Mouse (Mus musculus) large intestine, adult 2 months (tissue): ENCODE results near the gene Swi5. TPM values are rescaled to one million over a fixed set of nuclear protein-coding genes. Genes with fewer than 3 reads are reported as not detected.

ENCODE experiments used
- DNase-seq: peaks from one replicate; pipeline ENCODE4 v3.0.0-alpha.2; 2012; ENCODE audit warnings: low read depth, low spot score
- WGBS: fragments of 180-500 bp; shearing (Covaris S2); methylation state at CpG from one replicate; pipeline ENCODE4 v1.1.7; 2018; 5-methylcytosine and 5-hydroxymethylcytosine counted together
- polyA plus RNA-seq: library from polyadenylated mRNA; depleted of rRNA; stranded (reverse); fragments of >200 nt; gene quantifications from 2 replicates; pipeline ENCODE4 v1.2.3, GENCODE M21; 2012; rRNA removed

Swi5 gene
- polyA plus RNA-seq = 155 and 159 TPM in 2 replicates

DNA sequence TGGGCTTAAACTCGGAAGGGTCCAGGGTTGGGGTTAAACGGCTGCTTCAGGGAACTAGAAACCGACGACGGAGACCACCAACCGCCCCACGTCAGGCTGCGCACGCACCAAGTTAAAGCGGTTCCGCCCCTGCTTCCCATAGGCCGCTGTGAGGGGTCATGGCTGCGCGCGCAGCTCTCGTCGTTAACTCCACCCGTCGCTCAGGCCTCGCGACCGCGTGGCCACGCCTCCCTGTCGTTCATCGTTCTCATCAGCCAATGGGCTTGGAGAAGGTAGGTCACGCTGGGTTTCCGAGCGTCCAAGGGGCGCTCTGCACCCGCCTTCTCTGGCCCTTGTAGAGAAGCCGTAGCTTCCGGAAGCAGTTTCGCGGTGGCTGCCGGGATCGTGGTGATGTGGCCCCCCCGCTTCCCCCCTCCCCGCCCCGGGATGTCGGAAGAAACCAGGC lies at the start of gene Swi5:
Swi5 (minus strand) TSS at position 153 of the 445 bp plus-strand sequence.
- under 1% methylated on average over 41 of the region's 41 CpGs for WGBS
- DNase-seq = peak; percentile 98

DNA sequence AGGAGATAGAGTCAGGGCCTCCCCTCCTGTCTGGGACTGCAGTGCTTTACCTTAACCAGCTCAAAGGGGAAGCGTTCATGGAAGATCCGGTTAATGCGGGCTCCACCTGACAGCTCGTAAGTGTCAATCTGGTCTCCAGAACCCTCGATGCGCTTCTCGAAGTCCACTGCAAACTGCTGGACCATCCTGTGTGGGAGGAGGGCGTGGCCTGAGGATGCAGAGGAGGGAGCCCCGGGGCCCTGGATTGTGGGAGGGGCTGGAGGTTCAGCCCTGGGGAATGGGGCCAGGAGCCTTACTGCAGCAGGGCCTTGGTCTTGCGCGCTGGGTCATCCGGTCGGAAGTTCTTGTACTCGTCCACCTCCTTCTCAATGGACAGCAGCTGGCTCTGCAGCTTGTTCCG lies 48.0 kb upstream of the Swi5 start:
- WGBS = 48% methylated on average over 15 of the region's 15 CpGs

DNA sequence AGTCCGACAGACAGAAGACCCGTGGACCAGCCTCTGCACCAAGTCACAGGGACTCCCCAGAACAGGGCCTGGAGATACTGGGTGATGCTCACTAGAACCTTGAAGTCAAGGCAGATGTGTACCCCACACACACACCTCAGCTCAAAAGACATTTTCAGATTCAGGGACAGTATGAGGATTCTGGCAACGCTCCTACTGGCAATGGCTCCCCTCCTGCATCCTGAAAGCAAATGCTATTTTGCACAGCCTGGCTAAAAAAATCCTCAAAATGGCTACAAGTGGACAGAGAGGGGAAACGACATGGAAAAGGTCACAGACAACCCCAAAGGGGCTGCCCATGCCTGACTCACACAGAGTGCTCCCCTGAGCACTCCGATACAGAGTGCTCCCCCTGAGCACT lies 44.3 kb upstream of the Swi5 start:
- WGBS = 84% methylated on average over 5 of the region's 5 CpGs
- no peak for DNase-seq

More for the DNA sequence above, 48.0 kb upstream of the Swi5 start:
- no peak for DNase-seq

DNA sequence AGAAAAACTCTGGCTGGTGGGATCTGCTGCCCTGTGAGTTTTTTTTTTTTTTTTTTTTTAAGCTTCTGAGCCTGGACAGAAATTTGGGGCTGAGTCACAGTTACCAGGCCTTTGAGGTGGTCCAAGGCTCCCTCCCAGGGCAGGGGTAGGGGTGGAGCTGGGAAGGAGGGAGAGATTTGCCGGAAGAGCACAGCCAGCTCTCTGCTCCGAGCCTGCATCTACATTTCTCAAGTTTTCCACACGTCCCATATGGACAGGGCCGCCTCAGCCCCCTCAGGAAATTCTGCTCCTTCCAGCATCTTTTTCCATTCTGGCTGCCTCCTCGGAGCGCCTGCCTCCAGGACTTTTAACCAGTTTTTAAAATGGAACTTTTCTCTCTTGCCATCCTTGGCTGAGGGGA lies 41.7 kb upstream of the Swi5 start:
- no peak for DNase-seq
- 67% methylated on average over 6 of the region's 6 CpGs for WGBS

DNA sequence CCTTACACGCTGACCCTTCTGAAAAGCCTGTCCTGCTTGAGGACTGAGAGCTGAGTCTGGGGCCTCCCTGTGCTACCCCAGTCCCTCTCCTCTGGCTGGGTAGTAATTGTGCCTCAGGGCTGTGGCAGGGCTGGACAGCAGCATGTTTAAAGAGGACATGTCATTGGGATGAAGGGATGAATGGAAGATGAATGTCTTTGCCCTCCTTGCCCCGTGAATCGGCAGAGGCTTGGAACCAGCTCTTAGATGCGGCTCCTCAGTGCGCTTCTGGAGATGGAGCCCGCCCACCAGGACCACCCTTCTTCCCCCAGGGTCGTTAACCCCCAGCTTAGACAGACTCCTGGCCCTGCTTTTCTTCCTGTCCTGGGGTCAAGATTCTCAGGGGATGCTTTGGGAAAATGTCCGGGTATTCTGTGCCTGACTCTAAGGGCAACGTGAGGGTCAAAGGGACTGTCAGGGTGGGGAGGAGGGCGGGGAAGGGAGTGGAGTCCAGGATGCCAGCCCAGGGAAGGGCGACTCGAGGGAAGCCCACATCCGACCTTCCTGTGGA lies 41.1 kb upstream of the Swi5 start:
- no peak for DNase-seq
- 44% methylated on average over 13 of the region's 13 CpGs for WGBS

DNA sequence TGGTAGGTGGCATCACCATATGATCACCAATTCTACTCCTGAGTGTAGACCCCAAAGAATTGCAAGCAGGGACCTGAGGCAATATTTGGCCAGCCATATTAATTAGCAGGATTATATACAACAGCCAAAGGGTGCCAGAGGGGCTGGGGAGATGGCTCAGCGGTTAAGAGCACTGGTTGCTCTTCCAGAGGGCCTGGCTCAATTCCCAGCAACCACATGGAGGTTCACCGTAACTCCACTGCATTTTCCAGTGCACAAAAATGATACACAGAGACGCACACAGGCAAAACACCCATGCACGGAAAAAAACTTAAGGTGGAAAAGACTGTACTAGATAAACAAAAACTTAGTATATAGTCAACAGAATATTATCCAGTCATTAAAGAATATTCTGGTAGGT lies 39.3 kb upstream of the Swi5 start:
- DNase-seq = no peak
- WGBS = 69% methylated on average over 4 of the region's 4 CpGs

DNA sequence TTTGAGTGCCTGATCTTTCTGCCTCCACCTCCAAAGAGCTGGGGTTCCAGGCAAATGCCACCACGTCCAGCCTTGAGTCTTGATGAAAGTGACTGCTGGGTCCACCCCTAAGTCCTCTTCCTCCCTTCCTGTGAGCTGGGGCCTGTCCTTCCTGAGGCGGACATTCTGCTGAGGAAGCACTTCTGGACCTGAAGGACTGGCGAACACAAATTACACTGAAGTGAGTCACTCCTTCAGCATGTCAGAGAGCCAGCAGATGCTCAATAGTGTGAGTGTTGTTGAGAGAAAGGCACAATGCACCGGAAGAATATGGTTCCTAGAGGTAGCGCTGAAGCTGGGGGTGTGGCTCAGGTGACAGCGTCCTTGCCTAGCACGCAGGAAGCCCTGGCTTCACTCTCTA lies 37.5 kb upstream of the Swi5 start:
- DNase-seq = no peak
- 37% methylated on average over 7 of the region's 7 CpGs for WGBS

DNA sequence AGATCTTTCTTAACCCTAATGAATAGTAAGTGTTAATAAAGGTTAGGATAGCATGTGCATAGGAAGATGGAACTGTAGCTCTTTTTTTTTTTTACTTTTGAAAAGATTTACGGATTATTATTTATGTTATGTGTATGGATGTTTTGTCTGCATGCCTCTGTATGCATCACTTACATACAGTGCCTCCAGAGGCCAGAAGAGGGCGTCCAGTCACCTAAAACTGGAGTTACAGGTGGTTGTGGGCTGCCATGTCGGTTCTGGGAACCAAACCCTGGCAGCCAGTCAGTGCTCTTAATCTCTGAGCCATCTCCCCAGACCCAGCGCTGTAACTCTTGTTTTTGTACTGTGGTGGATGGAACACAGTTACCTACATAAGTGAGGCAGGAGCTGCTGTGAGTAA lies 36.4 kb upstream of the Swi5 start:
- no peak for DNase-seq
- 59% methylated on average over 4 of the region's 4 CpGs for whole genome bisulfite sequencing

DNA sequence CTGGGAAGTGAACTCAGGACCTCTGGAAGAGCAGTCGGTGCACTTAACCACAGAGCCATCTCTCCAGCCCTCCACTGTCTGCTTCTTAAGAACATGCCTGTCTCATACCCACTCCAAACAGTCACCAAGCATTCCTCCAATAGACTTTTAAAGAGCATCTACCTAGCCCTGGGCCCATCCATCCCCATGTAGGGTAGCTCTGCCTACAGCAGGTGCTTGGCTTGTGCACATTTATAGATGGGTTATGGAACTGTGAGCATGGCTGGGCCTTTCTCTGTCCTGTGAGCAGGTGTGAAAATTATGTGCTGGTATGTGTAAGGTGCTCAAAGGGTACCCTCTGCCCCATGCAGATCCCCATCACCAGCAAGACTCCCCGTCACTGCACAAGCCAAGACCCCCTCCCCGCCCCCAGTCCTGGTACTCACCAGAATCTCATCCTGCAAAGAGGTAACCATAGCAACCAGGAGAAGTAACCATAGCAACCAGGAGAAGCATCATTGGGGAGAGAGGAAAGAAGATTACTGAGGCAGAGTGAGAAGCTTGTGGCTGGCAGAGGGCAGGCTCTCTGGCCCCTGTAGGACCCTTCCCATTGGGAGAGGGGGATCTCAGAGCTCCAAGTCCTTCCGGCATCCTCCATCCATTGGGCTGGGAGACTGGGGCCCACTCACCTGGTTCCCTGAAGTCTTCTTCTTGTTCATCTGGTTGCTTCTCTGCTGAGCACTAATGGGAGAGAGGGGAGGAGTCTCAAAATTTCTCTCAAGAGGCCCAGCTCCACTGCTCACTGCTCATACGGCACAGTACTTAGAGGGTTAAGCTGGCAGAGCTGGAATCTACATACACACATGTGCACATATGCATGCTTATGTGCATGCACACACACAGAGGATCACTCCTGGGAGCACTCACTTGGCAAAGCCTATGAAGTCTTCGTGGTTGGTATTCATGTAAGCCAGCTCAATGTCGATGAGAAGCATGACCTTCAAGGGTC lies 35.2 kb upstream of the Swi5 start:
- WGBS = 83% methylated on average over 7 of the region's 7 CpGs

DNA sequence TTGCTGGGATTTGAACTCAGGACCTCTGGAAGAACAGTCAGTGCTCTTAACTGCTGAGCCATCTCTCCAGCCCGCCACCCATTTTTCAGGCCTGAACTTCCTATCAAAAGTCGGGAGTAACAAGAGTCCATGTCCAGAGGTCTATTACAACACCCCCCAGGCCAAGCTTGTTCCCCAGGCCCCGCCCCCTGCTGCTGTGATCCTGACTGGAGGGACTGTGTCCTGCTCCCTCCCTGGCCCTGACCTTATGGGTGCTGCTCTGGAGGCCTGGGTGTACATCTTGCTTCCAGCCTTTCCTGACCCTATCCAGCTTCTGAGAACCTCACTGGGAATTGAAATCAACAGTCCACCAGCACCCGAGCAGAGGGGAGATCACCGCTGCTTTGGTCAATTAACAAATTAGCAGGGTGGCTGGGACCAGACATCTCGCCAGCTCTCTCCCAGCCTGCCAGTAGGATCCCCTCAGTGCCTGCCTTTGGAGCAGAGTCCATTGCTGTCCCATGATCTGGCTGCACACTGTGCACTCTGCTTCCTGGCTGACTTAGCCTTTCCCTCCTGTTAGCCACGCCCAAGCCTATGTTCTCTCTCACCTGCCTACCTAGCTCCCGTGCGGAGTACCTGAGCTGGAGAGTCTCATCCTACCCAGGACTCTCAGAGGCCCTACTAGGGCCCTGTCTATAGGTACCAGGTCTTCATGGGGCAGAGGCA lies 33.9 kb upstream of the Swi5 start:
- no peak for DNase-seq
- WGBS = 51% methylated on average over 9 of the region's 9 CpGs

More for the DNA sequence above, 35.2 kb upstream of the Swi5 start:
- DNase-seq = no peak

DNA sequence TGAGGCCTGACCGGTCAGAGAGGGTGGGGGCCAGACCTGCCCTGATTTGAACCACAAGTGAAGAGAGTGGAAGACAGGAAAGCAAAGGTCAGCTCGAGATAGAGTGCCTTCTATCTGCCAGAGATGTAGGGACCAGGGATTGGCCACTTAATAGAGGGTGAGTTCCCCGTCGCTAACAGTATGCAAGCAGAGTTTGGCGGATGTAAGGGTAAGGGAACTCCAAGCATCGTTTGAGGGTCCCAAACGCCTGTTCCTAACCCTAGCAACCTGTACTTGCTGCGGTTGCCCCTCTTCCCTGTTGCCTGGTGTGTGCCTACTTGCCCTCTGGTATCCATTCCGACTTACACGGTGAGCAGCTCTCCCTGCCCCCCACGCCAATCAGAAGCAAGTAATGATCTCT lies 32.8 kb upstream of the Swi5 start:
- 68% methylated on average over 11 of the region's 11 CpGs for WGBS
- DNase-seq = no peak

DNA sequence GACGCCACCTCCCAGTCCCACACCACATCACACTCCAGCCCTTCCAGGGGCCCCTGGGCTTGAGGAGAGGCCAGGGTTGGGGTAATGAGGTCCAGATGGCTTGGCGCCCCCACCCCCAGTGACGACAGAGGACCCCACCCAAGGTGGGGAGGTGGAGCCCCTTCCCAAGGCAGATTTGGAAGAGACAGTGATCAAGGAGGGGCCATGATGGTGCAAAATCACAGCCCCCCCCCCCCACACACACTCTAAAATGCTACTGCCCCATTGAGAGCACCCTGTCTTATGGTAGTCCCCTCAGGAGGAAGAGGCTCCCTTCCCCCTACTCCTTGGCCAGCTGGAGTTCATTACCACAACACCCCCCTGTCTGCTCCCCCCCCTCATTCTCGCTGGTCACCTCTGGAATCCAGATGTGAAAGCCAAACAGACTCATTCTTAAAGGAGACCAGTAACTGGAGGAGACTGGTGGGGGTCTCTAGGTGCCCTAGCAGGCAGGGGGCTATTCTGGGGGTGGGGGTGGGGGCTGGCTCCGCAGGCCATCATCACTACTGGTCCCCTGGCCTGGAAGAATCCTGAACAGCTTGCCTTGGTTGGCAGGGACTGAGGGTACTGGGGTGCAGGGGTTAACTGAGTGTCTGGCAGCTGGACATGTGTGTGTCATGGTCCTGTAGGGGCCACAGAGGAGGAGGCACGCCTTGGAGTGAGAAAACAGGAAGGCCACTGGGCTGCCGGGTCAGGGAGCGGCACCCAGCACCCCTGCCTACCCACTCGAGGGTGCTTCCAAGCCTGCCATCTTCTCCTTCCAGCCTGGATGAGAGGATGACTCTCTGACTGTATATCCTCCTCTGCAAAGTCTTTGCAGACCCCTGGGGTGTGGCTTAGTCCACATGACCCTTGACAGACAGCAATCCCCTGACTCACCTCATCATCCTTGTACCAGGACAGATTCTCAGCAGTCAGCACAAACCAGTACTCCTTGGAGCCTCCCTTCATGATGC lies 32.0 kb upstream of the Swi5 start:
- WGBS = 43% methylated on average over 9 of the region's 9 CpGs

DNA sequence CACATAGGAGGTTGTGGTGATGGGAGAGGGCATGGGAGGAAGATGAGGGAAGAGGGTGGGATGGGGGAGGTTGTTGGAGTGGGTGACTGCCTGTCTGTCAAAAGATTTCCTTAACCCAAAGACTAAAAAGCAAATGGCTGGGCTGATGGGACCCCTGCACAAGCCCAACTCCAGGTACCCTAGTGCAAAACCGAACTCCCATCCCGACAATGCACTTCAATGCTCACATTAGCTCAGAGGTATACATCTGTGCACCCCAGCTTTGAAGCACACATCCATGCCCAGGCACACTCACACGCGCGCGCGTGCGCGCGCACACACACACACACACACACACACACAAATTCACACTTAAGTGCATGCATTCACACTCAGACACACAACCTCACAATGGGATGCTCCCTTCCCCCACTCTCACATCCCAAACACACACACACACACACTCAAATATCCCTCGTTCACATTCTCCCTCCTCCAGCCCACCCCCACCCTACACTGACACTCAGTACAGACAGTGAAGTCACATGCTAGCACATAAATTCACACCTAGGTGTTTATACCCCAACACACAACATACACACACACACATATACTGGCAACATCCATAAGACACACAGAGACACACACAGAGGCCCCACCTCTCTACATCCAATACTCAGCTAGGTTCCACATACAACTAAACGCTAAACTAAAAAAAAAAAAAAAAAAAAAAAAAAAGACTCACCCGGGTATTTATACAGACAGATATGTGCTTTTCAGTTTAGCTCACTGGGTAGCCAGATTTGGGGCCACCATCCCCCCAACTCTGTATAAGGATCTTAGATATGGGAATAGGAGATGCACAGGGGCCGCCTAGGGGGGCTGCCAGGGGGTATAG lies 31.1 kb upstream of the Swi5 start:
- no peak for DNase-seq
- WGBS = 73% methylated on average over 14 of the region's 14 CpGs

More for the DNA sequence above, 32.0 kb upstream of the Swi5 start:
- DNase-seq = no peak

DNA sequence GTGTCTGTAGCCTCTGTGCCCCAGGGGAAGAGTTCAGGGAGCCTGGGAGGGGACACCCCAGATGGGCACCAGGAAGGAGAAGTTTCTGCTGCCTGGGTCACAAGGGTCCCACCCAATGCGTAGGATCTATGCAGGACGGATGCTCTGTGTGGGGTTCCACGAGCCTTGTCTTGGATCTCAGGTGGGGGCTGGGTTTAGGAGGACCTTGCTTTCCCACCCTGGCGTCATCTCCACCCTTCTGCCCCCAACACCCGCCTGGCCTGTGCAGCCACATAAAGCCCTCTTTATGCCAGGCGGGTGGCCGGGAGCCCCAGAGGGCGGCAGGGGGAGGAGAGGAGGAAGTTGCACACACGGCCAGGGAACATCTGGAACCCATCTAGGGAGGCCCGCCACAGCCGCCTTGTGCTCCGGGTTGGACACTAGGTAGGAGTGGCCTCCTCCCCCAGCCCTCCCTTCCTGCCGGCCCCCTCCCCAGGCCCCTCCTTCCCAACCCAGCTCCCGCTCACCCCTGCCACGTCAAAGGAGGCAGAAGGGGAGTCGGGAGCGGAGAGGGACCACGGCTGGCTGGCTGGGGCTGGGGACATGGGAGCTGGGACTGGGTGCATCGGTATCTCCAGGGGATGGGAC lies 30.0 kb upstream of the Swi5 start:
- DNase-seq = no peak
- WGBS = 18% methylated on average over 19 of the region's 19 CpGs

DNA sequence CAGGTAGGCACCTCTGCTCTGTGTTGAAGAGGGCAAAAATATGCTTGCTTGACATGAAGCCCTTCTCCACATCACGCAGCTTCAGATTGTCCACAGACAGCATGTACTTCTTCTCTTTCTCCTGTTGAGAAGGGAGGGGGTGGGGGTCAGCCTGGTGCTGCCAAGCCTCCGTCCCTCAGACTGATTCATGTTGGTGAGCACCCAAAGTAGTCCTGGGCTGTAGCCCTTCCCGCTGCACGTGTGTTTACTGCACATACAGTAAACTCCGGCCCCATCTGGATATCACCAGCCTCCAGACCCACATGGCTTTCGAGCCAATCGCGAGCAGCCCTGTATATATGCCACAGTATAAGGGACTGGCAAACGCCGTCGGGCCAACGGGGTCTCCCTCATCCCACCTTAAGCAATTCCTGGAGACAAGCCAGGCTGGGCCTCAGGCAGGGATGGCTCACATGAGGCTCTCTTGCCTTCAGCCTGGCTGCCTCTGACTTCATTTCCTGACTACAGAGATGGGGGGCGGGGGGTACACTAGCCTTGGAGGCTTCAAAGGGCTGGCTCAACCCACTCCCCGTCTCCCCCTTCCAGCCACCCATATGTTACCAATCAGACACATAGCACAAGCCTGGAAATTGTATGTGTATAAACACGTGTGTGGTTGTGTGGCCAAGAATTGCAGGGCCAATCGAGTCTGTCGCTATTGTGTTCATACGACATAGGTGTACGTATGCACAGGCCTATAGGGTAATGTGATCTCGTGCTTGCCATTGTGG lies 29.2 kb upstream of the Swi5 start:
- DNase-seq = no peak
- 68% methylated on average over 20 of the region's 20 CpGs for WGBS

DNA sequence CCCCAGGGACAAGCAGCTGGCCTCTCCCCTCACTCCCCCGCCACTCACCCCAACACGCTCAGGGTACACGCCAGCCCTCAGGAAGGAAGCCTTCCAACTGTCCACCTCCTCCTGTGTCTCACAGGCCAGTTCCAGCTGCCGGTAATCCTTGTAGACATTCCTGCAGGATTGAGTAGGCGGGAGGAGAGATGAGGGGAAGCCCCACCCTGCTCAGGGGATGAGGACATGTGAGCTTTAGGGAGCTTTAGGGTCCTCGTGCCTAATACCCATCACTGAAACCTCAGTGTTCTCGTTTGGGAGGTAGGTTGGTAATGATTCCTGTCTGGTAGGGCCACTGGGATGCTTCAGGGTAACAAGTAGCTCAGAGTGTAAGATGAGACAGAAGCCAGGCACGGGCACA lies 27.9 kb upstream of the Swi5 start:
- no peak for DNase-seq
- WGBS = 34% methylated on average over 8 of the region's 8 CpGs

DNA sequence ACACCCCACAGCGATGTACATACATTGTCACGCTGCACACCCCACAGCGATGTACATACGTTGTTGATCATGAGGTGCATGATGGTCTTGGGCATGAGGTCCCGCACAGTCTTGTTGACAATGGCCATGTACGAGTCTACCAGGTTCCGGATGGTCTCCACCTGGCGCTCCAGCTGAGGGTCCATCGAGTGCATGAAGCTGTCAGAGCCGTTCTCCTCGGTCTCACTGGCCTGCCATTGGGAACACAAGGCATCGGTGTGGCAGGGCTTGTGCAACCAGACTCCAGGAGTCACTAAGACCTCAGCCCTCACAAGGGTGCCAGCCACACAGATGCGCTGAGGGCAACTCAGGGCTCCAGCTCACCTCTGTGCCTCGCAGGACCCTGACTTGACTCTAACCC lies 27.0 kb upstream of the Swi5 start:
- WGBS = 92% methylated on average over 14 of the region's 14 CpGs
- DNase-seq = no peak
